Mouse (Mus musculus) brain, embryonic 14.5 days (tissue): Measurements from ENCODE around the gene Retreg1.

Experiments used
- CTCF ChIP-seq: fragments of 200-500 bp; IDR thresholded peaks from 2 replicates; pipeline ENCODE4 v1.5.1; 2012; ENCODE audit warnings: inconsistent platforms, mild to moderate bottlenecking, moderate library complexity, borderline replicate concordance; ENCODE audit not compliant: insufficient read depth, insufficient read length; ENCODE audit errors: extremely low read depth
- POLR2A ChIP-seq: fragments of 200-500 bp; IDR thresholded peaks from 2 replicates; pipeline ENCODE4 v1.6.1; 2012; ENCODE audit warnings: mild to moderate bottlenecking, inconsistent platforms, borderline replicate concordance; ENCODE audit not compliant: poor library complexity, insufficient read depth, insufficient read length, severe bottlenecking; ENCODE audit errors: extremely low read depth

GRCm38 (mm10) chr15:25940397-25941377 lies 97.7 kb downstream of the Retreg1 start:
- TF ChIP-seq POLR2A (no peak), CTCF (no peak)
